Mouse (Mus musculus): Measurements from ENCODE around the gene Cdk4. TPM values are rescaled to one million over a fixed set of nuclear protein-coding genes. Genes with fewer than 3 reads are reported as not detected.
A peak's percentile ranks its signal among the peaks of the same experiment; 100 is the strongest.

Gene Cdk4
- polyA plus RNA-seq, 1 experiment: 724 TPM

GRCm38 (mm10) chr10:127041274-127041766, 22.0 kb upstream of the Cdk4 start, which contains the start of the genes Mettl1 and Eef1akmt3:
TSS of gene Mettl1 (plus strand) at chr10:127041414.
TSS of gene Eef1akmt3 (minus strand) at chr10:127041513.
- H3K4me3 ChIP-seq (ENCODE audit: insufficient read depth, low read length): peak within 1 kb of the TSS; percentile 84
- peaks cover 3% of the 10 kb centered on the region; the same call in 1 of the 2 replicates for H3K4me1 ChIP-seq (ENCODE audit: control insufficient read depth, insufficient read depth, low read length)
- H3K27ac ChIP-seq (ENCODE audit: insufficient read depth, low read length): peak within 1 kb of the TSS; percentile 73
- no peak for TF ChIP-seq POLR2A (IDR thresholded peaks at IDR 0.05; ENCODE audit: low read depth, low read length)
- no peak for TF ChIP-seq CTCF (IDR thresholded peaks at IDR 0.05; ENCODE audit: borderline replicate concordance, insufficient read depth, low read length)

GRCm38 (mm10) chr10:127041774-127042338, 21.5 kb upstream of the Cdk4 start:
- H3K27ac ChIP-seq (ENCODE audit: insufficient read depth, low read length): peak overlapping the region; percentile 73
- H3K4me1 ChIP-seq (ENCODE audit: control insufficient read depth, insufficient read depth, low read length): peaks cover 3% of the 10 kb centered on the region; the same call in 1 of the 2 replicates
- peak overlapping the region; percentile 84 for H3K4me3 ChIP-seq (ENCODE audit: insufficient read depth, low read length)
- no peak for TF ChIP-seq CTCF (IDR thresholded peaks at IDR 0.05; ENCODE audit: borderline replicate concordance, insufficient read depth, low read length)
- peak; percentile 53 for TF ChIP-seq POLR2A (IDR thresholded peaks at IDR 0.05; ENCODE audit: low read depth, low read length)

- Histone ChIP-seq H3K4me3 (ENCODE audit: insufficient read depth, low read length) (peak overlapping the region; percentile 84), H3K4me1 (ENCODE audit: control insufficient read depth, insufficient read depth, low read length) (peaks cover 3% of the 10 kb centered on the region; the same call in 1 of the 2 replicates), H3K27ac (ENCODE audit: insufficient read depth, low read length) (peak overlapping the region; percentile 73)
- TF ChIP-seq POLR2A (IDR thresholded peaks at IDR 0.05; ENCODE audit: low read depth, low read length) (no peak), CTCF (IDR thresholded peaks at IDR 0.05; ENCODE audit: borderline replicate concordance, insufficient read depth, low read length) (no peak)
These were observed 20.7 kb upstream of the Cdk4 start for GRCm38 (mm10) chr10:127042468-127043115.

GRCm38 (mm10) chr10:127043187-127043586, 20.1 kb upstream of the Cdk4 start:
- Histone ChIP-seq H3K27ac (ENCODE audit: insufficient read depth, low read length) (no peak overlapping the region), H3K4me1 (ENCODE audit: control insufficient read depth, insufficient read depth, low read length) (peaks cover 3% of the 10 kb centered on the region; the same call in 1 of the 2 replicates), H3K4me3 (ENCODE audit: insufficient read depth, low read length) (no peak overlapping the region)
- TF ChIP-seq CTCF (IDR thresholded peaks at IDR 0.05; ENCODE audit: borderline replicate concordance, insufficient read depth, low read length) (no peak), POLR2A (IDR thresholded peaks at IDR 0.05; ENCODE audit: low read depth, low read length) (no peak)

GRCm38 (mm10) chr10:127047954-127048353, 15.4 kb upstream of the Cdk4 start, which contains the start of gene Cyp27b1:
TSS of gene Cyp27b1 (plus strand) at chr10:127048250.
- no peak within 1 kb of the TSS for H3K27ac ChIP-seq (ENCODE audit: insufficient read depth, low read length)
- no peak for TF ChIP-seq CTCF (IDR thresholded peaks at IDR 0.05; ENCODE audit: borderline replicate concordance, insufficient read depth, low read length)
- TF ChIP-seq POLR2A (IDR thresholded peaks at IDR 0.05; ENCODE audit: low read depth, low read length): no peak
- H3K4me3 ChIP-seq (ENCODE audit: insufficient read depth, low read length): no peak within 1 kb of the TSS
- 0 out of 2 replicates have a peak, but pooled peaks cover 3% of the 10 kb centered on the region for H3K4me1 ChIP-seq (ENCODE audit: control insufficient read depth, insufficient read depth, low read length)

GRCm38 (mm10) chr10:127048608-127049394, 14.5 kb upstream of the Cdk4 start:
- TF ChIP-seq CTCF (IDR thresholded peaks at IDR 0.05; ENCODE audit: borderline replicate concordance, insufficient read depth, low read length) (no peak), POLR2A (IDR thresholded peaks at IDR 0.05; ENCODE audit: low read depth, low read length) (no peak)
- 0 out of 2 replicates have a peak, but pooled peaks cover 3% of the 10 kb centered on the region for H3K4me1 ChIP-seq (ENCODE audit: control insufficient read depth, insufficient read depth, low read length)
- no peak overlapping the region for H3K27ac ChIP-seq (ENCODE audit: insufficient read depth, low read length)
- H3K4me3 ChIP-seq (ENCODE audit: insufficient read depth, low read length): no peak overlapping the region

GRCm38 (mm10) chr10:127049395-127050118, 13.8 kb upstream of the Cdk4 start:
- TF ChIP-seq POLR2A (IDR thresholded peaks at IDR 0.05; ENCODE audit: low read depth, low read length): no peak
- peak; percentile 23; the same call in 1 of the 2 replicates for TF ChIP-seq CTCF (IDR thresholded peaks at IDR 0.05; ENCODE audit: borderline replicate concordance, insufficient read depth, low read length)
- H3K4me3 ChIP-seq (ENCODE audit: insufficient read depth, low read length): no peak overlapping the region
- no peak overlapping the region for H3K27ac ChIP-seq (ENCODE audit: insufficient read depth, low read length)
- 0 out of 2 replicates have a peak, but pooled peaks cover 3% of the 10 kb centered on the region for H3K4me1 ChIP-seq (ENCODE audit: control insufficient read depth, insufficient read depth, low read length)

- 0 out of 2 replicates have a peak, but pooled peaks cover 3% of the 10 kb centered on the region for H3K4me1 ChIP-seq (ENCODE audit: control insufficient read depth, insufficient read depth, low read length)
- H3K27ac ChIP-seq (ENCODE audit: insufficient read depth, low read length): no peak overlapping the region
- H3K4me3 ChIP-seq (ENCODE audit: insufficient read depth, low read length): no peak overlapping the region
- no peak for TF ChIP-seq CTCF (IDR thresholded peaks at IDR 0.05; ENCODE audit: borderline replicate concordance, insufficient read depth, low read length)
- TF ChIP-seq POLR2A (IDR thresholded peaks at IDR 0.05; ENCODE audit: low read depth, low read length): no peak
These were observed 13.2 kb upstream of the Cdk4 start for GRCm38 (mm10) chr10:127050119-127050474.

GRCm38 (mm10) chr10:127054646-127055045, 8.7 kb upstream of the Cdk4 start:
- H3K27ac ChIP-seq (ENCODE audit: insufficient read depth, low read length): no peak overlapping the region
- TF ChIP-seq CTCF (IDR thresholded peaks at IDR 0.05; ENCODE audit: borderline replicate concordance, insufficient read depth, low read length): no peak
- TF ChIP-seq POLR2A (IDR thresholded peaks at IDR 0.05; ENCODE audit: low read depth, low read length): no peak
- H3K4me3 ChIP-seq (ENCODE audit: insufficient read depth, low read length): no peak overlapping the region
- H3K4me1 ChIP-seq (ENCODE audit: control insufficient read depth, insufficient read depth, low read length): no peaks in the 10 kb centered on the region
